Mouse (Mus musculus): ENCODE data around the gene Tnfrsf4. TPM values are rescaled to one million over a fixed set of nuclear protein-coding genes. Genes with fewer than 3 reads are reported as not detected.
A peak's percentile ranks its signal among the peaks of the same experiment; 100 is the strongest.

Gene Tnfrsf4
- polyA plus RNA-seq, 1 experiment from 2014 or later, result 0.47 TPM

GRCm38 (mm10) chr4:156054130-156054529 is 40.5 kb downstream of the Tnfrsf4 start:
- no peak for TF ChIP-seq CTCF (IDR thresholded peaks at IDR 0.05; ENCODE audit: low read depth)
- ATAC-seq (ENCODE audit: insufficient read depth) (no peak), DNase-seq (no peak)
- H3K36me3 ChIP-seq (ENCODE audit: insufficient read depth), result 0 out of 2 replicates have a peak, but pooled peaks cover 2% of the 10 kb centered on the region
- 75% methylated on average over 4 of the region's 4 CpGs for WGBS
- H3K4me3 ChIP-seq (ENCODE audit: low read depth, low read length), result no peak overlapping the region
- H3K27me3 ChIP-seq (ENCODE audit: insufficient read depth, low read length), result no peaks in the 10 kb centered on the region
- H3K4me2 ChIP-seq, result no peak overlapping the region
- no peaks in the 10 kb centered on the region for H3K4me1 ChIP-seq (ENCODE audit: insufficient read depth)
- no peak overlapping the region for H3K27ac ChIP-seq (ENCODE audit: low read depth)
- no peak overlapping the region for H3K9ac ChIP-seq
- no peaks in the 10 kb centered on the region for H3K9me3 ChIP-seq (ENCODE audit: low read depth, low read length)

GRCm38 (mm10) chr4:156054606-156055005 is 41.0 kb downstream of the Tnfrsf4 start:
- H3K4me2 ChIP-seq, result no peak overlapping the region
- H3K9me3 ChIP-seq (ENCODE audit: low read depth, low read length), result no peaks in the 10 kb centered on the region
- no peak overlapping the region for H3K27ac ChIP-seq (ENCODE audit: low read depth)
- ATAC-seq (ENCODE audit: insufficient read depth) (no peak), DNase-seq (no peak)
- 90% methylated on average over 6 of the region's 6 CpGs for WGBS
- H3K4me1 ChIP-seq (ENCODE audit: insufficient read depth), result no peaks in the 10 kb centered on the region
- 0 out of 2 replicates have a peak, but pooled peaks cover 2% of the 10 kb centered on the region for H3K36me3 ChIP-seq (ENCODE audit: insufficient read depth)
- no peaks in the 10 kb centered on the region for H3K27me3 ChIP-seq (ENCODE audit: insufficient read depth, low read length)
- no peak overlapping the region for H3K9ac ChIP-seq
- TF ChIP-seq CTCF (IDR thresholded peaks at IDR 0.05; ENCODE audit: low read depth), result no peak
- no peak overlapping the region for H3K4me3 ChIP-seq (ENCODE audit: low read depth, low read length)

GRCm38 (mm10) chr4:156055173-156055572 is 41.5 kb downstream of the Tnfrsf4 start:
- no peak for ATAC-seq (ENCODE audit: insufficient read depth)
- H3K27ac ChIP-seq (ENCODE audit: low read depth), result no peak overlapping the region
- DNase-seq, result no peak
- 0 out of 2 replicates have a peak, but pooled peaks cover 2% of the 10 kb centered on the region for H3K36me3 ChIP-seq (ENCODE audit: insufficient read depth)
- H3K4me3 ChIP-seq (ENCODE audit: low read depth, low read length), result no peak overlapping the region
- no peaks in the 10 kb centered on the region for H3K9me3 ChIP-seq (ENCODE audit: low read depth, low read length)
- H3K4me1 ChIP-seq (ENCODE audit: insufficient read depth), result no peaks in the 10 kb centered on the region
- TF ChIP-seq CTCF (IDR thresholded peaks at IDR 0.05; ENCODE audit: low read depth), result no peak
- no peak overlapping the region for H3K4me2 ChIP-seq
- no peaks in the 10 kb centered on the region for H3K27me3 ChIP-seq (ENCODE audit: insufficient read depth, low read length)
- WGBS, result 85% methylated on average over 5 of the region's 5 CpGs
- H3K9ac ChIP-seq, result no peak overlapping the region

- Histone ChIP-seq H3K27me3 (ENCODE audit: insufficient read depth, low read length) (no peaks in the 10 kb centered on the region), H3K27ac (ENCODE audit: low read depth) (peak overlapping the region; percentile 40; the same call in 1 of the 2 replicates), H3K4me3 (ENCODE audit: low read depth, low read length) (peak overlapping the region; percentile 35), H3K4me2 (peak overlapping the region; percentile 53), H3K4me1 (ENCODE audit: insufficient read depth) (no peaks in the 10 kb centered on the region), H3K36me3 (ENCODE audit: insufficient read depth) (no peaks in the 10 kb centered on the region), H3K9me3 (ENCODE audit: low read depth, low read length) (no peaks in the 10 kb centered on the region), H3K9ac (peak overlapping the region; percentile 64)
- peak; percentile 19 for DNase-seq
- no peak for ATAC-seq (ENCODE audit: insufficient read depth)
- TF ChIP-seq CTCF (IDR thresholded peaks at IDR 0.05; ENCODE audit: low read depth), result no peak
- 57% methylated on average over 10 of the region's 10 CpGs for WGBS
These were observed 44.1 kb downstream of the Tnfrsf4 start for GRCm38 (mm10) chr4:156057702-156058101.

GRCm38 (mm10) chr4:156058826-156059225 is 45.2 kb downstream of the Tnfrsf4 start:
- ATAC-seq (ENCODE audit: insufficient read depth) (no peak), DNase-seq (no peak)
- no peaks in the 10 kb centered on the region for H3K27me3 ChIP-seq (ENCODE audit: insufficient read depth, low read length)
- H3K9me3 ChIP-seq (ENCODE audit: low read depth, low read length), result no peaks in the 10 kb centered on the region
- H3K36me3 ChIP-seq (ENCODE audit: insufficient read depth), result no peaks in the 10 kb centered on the region
- 45% methylated on average over 9 of the region's 9 CpGs for WGBS
- H3K4me2 ChIP-seq, result peak overlapping the region; percentile 53
- peak overlapping the region; percentile 95 for H3K27ac ChIP-seq (ENCODE audit: low read depth)
- H3K9ac ChIP-seq, result peak overlapping the region; percentile 64
- peaks cover 1% of the 10 kb centered on the region; the same call in 1 of the 2 replicates for H3K4me1 ChIP-seq (ENCODE audit: insufficient read depth)
- H3K4me3 ChIP-seq (ENCODE audit: low read depth, low read length), result peak overlapping the region; percentile 35
- no peak for TF ChIP-seq CTCF (IDR thresholded peaks at IDR 0.05; ENCODE audit: low read depth)

- Histone ChIP-seq H3K27me3 (ENCODE audit: insufficient read depth, low read length) (no peaks in the 10 kb centered on the region), H3K9me3 (ENCODE audit: low read depth, low read length) (no peaks in the 10 kb centered on the region), H3K4me1 (ENCODE audit: insufficient read depth) (peaks cover 6% of the 10 kb centered on the region; the same call in 1 of the 2 replicates), H3K4me3 (ENCODE audit: low read depth, low read length) (peak within 1 kb of the TSS; percentile 35), H3K27ac (ENCODE audit: low read depth) (peak within 1 kb of the TSS; percentile 95), H3K36me3 (ENCODE audit: insufficient read depth) (no peaks in the 10 kb centered on the region), H3K9ac (peak within 1 kb of the TSS; percentile 64), H3K4me2 (peak within 1 kb of the TSS; percentile 53)
- ATAC-seq (ENCODE audit: insufficient read depth) (peak; percentile 87), DNase-seq (peak; percentile 53)
- WGBS, result 23% methylated on average over 5 of the region's 5 CpGs
- TF ChIP-seq CTCF (IDR thresholded peaks at IDR 0.05; ENCODE audit: low read depth), result no peak
These were observed 45.6 kb downstream of the Tnfrsf4 start, which contains the start of gene Ttll10 for GRCm38 (mm10) chr4:156059261-156059660. Ttll10 (minus strand) TSS chr4:156059414.

- H3K36me3 ChIP-seq (ENCODE audit: insufficient read depth), result no peaks in the 10 kb centered on the region
- ATAC-seq (ENCODE audit: insufficient read depth) (peak; percentile 96), DNase-seq (peak; percentile 78)
- H3K27me3 ChIP-seq (ENCODE audit: insufficient read depth, low read length), result no peaks in the 10 kb centered on the region
- 29% methylated on average over 10 of the region's 10 CpGs for WGBS
- no peaks in the 10 kb centered on the region for H3K9me3 ChIP-seq (ENCODE audit: low read depth, low read length)
- peaks cover 6% of the 10 kb centered on the region; the same call in 1 of the 2 replicates for H3K4me1 ChIP-seq (ENCODE audit: insufficient read depth)
- peak overlapping the region; percentile 64 for H3K9ac ChIP-seq
- H3K4me2 ChIP-seq, result peak overlapping the region; percentile 53
- H3K4me3 ChIP-seq (ENCODE audit: low read depth, low read length), result peak overlapping the region; percentile 35
- no peak for TF ChIP-seq CTCF (IDR thresholded peaks at IDR 0.05; ENCODE audit: low read depth)
- H3K27ac ChIP-seq (ENCODE audit: low read depth), result peak overlapping the region; percentile 95
These were observed 46.1 kb downstream of the Tnfrsf4 start for GRCm38 (mm10) chr4:156059713-156060112.

All from lung, embryonic 14.5 days (tissue).